Mouse (Mus musculus): ENCODE measurements at regions not wholly inside any gene's neighbourhood (a gene's known extent, or its start where the extent isn't known, plus 50 kb on each side); places are given as distances from the start of the nearest gene placed in this dataset.

- peak; percentile 18 for DNase-seq
Measured at GRCm38 (mm10) chr2:74930702-74931101, 105.1 kb downstream of the Mtx2 start.

GRCm38 (mm10) chr2:74933190-74933589 lies 107.6 kb downstream of the Mtx2 start:
- DNase-seq: peak; percentile 71

- no peak for DNase-seq
Measured at GRCm38 (mm10) chr2:74933771-74934170, 108.2 kb downstream of the Mtx2 start.

- DNase-seq: no peak
Measured at GRCm38 (mm10) chr2:74938711-74939110, 113.1 kb downstream of the Mtx2 start.

- no peak for DNase-seq
Measured at GRCm38 (mm10) chr2:74941966-74942365, 116.4 kb downstream of the Mtx2 start.

GRCm38 (mm10) chr2:74942611-74943198 lies 117.1 kb downstream of the Mtx2 start:
- no peak for DNase-seq

- no peak for DNase-seq
Measured at GRCm38 (mm10) chr2:74945185-74945749, 119.7 kb downstream of the Mtx2 start.

GRCm38 (mm10) chr2:74951401-74952260 lies 126.0 kb downstream of the Mtx2 start:
- no peak for DNase-seq

GRCm38 (mm10) chr2:74954101-74954500 lies 128.5 kb downstream of the Mtx2 start:
- no peak for DNase-seq

- DNase-seq: no peak
Measured at GRCm38 (mm10) chr2:74955281-74956128, 129.9 kb downstream of the Mtx2 start.

- DNase-seq: no peak
Measured at GRCm38 (mm10) chr2:74956129-74956450, 130.5 kb downstream of the Mtx2 start.

- no peak for DNase-seq
Measured at GRCm38 (mm10) chr2:74956556-74956955, 131.0 kb downstream of the Mtx2 start.

GRCm38 (mm10) chr2:74959936-74960335 lies 134.3 kb downstream of the Mtx2 start:
- no peak for DNase-seq

GRCm38 (mm10) chr2:74962416-74962815 lies 136.8 kb downstream of the Mtx2 start:
- DNase-seq: no peak

- peak; percentile 95 for DNase-seq
Measured at GRCm38 (mm10) chr2:74964360-74964759, 138.8 kb downstream of the Mtx2 start.

GRCm38 (mm10) chr2:74964980-74965379 lies 139.4 kb downstream of the Mtx2 start:
- DNase-seq: no peak

- peak; percentile 79 for DNase-seq
Measured at GRCm38 (mm10) chr2:74965384-74966060, 139.9 kb downstream of the Mtx2 start.

GRCm38 (mm10) chr2:74970611-74971265 lies 145.1 kb downstream of the Mtx2 start:
- no peak for DNase-seq

- no peak for DNase-seq
Measured at GRCm38 (mm10) chr2:74973386-74973785, 147.8 kb downstream of the Mtx2 start.

GRCm38 (mm10) chr2:74974595-74975325 lies 149.2 kb downstream of the Mtx2 start:
- no peak for DNase-seq

- no peak for DNase-seq
Measured at GRCm38 (mm10) chr2:74977348-74977747, 151.7 kb downstream of the Mtx2 start.
